Mouse (Mus musculus) small intestine, adult 2 months (tissue): ENCODE data around the gene C1ql1. TPM values are rescaled to one million over a fixed set of nuclear protein-coding genes. Genes with fewer than 3 reads are reported as not detected.
"Not testable (repeated sequence)": the region's sequence is repeated elsewhere in the genome, so short reads cannot be mapped to it uniquely, and the experiment has no call there.

Source experiments
- H3K27ac ChIP-seq: fragments of 200-500 bp; 2 replicates; pipeline ENCODE4 v1.5.1; 2012; ENCODE audit warnings: low read depth, low read length, control low read depth, inconsistent platforms; ENCODE audit not compliant: insufficient read depth
- H3K27me3 ChIP-seq: fragments of 200-500 bp; 2 replicates; pipeline ENCODE4 v1.6.1; 2012; ENCODE audit warnings: mild to moderate bottlenecking, moderate library complexity, low read length, inconsistent platforms; ENCODE audit not compliant: control insufficient read depth, insufficient read depth
- H3K36me3 ChIP-seq: fragments of 200-500 bp; 2 replicates; pipeline ENCODE4 v1.6.1; 2012; ENCODE audit warnings: mild to moderate bottlenecking, low read length, control low read depth, inconsistent platforms; ENCODE audit not compliant: control insufficient read depth, insufficient read depth
- H3K4me1 ChIP-seq: fragments of 200-500 bp; 2 replicates; pipeline ENCODE4 v1.6.1; 2012; ENCODE audit warnings: low read length, inconsistent platforms, mixed read lengths; ENCODE audit not compliant: control insufficient read depth, insufficient read depth, insufficient read length
- H3K4me3 ChIP-seq: fragments of 200-500 bp; 2 replicates; pipeline ENCODE4 v1.5.1; 2012; ENCODE audit warnings: low read depth, mild to moderate bottlenecking, control low read depth, inconsistent platforms, low read length, moderate library complexity
- CTCF ChIP-seq: fragments of 200-500 bp; IDR thresholded peaks from 2 replicates; pipeline ENCODE4 v1.5.1; 2012; ENCODE audit warnings: low read depth, mild to moderate bottlenecking, control low read depth, inconsistent platforms, low read length, moderate library complexity, mixed read lengths; ENCODE audit not compliant: insufficient replicate concordance, insufficient read length; ENCODE audit errors: extremely low read depth
- POLR2A ChIP-seq: fragments of 200-500 bp; IDR thresholded peaks from 2 replicates; pipeline ENCODE4 v1.6.1; 2012; ENCODE audit warnings: low read depth, mild to moderate bottlenecking, control low read depth, inconsistent platforms, low read length, moderate library complexity
- WGBS: fragments of 180-500 bp; shearing (Covaris S2); methylation state at CpG from one replicate; pipeline ENCODE4 v1.1.7; 2018; 5-methylcytosine and 5-hydroxymethylcytosine counted together
- polyA plus RNA-seq: library from polyadenylated mRNA; depleted of rRNA; stranded (reverse); fragments of >200 nt; gene quantifications from 2 replicates; pipeline ENCODE4 v1.2.3, GENCODE M21; 2012

The C1ql1 gene
- polyA plus RNA-seq, 1 experiment: 0.70 TPM

GRCm38 (mm10) chr11:102985160-102985559 is 38.7 kb upstream of the C1ql1 start:
- Histone ChIP-seq H3K27ac (no peak overlapping the region), H3K27me3 (peaks cover 16% of the 10 kb centered on the region), H3K4me3 (no peak overlapping the region), H3K4me1 (peaks cover 7% of the 10 kb centered on the region), H3K36me3 (no peaks in the 10 kb centered on the region)
- TF ChIP-seq POLR2A (no peak), CTCF (no peak)
- 53% methylated on average over 6 of the region's 6 CpGs for WGBS

DNA sequence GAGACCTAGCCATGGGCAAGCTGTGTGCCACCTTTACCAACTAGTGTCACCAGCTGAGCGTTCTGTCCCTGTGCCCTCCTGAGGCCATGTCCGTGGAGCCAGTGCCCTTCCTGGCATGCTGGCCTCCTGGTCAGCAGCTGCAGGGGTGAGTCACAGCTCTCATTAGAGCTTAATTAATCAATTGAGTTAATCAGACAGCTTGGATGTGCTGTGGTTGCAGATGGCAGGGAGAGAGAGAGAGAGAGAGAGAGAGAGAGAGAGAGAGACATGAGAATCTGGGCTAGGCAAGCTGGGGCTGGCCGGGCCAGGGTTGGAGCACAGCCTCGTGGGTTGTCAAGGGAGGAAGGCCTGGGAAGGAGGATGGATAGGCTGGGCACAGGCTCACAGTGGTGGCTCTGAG is 38.1 kb upstream of the C1ql1 start:
- peaks cover 3% of the 10 kb centered on the region for H3K4me1 ChIP-seq
- no peak overlapping the region for H3K27ac ChIP-seq
- H3K27me3 ChIP-seq: peaks cover 10% of the 10 kb centered on the region
- no peaks in the 10 kb centered on the region for H3K36me3 ChIP-seq
- no peak for TF ChIP-seq CTCF
- TF ChIP-seq POLR2A: no peak
- H3K4me3 ChIP-seq: no peak overlapping the region
- WGBS: 61% methylated on average over 4 of the region's 4 CpGs

DNA sequence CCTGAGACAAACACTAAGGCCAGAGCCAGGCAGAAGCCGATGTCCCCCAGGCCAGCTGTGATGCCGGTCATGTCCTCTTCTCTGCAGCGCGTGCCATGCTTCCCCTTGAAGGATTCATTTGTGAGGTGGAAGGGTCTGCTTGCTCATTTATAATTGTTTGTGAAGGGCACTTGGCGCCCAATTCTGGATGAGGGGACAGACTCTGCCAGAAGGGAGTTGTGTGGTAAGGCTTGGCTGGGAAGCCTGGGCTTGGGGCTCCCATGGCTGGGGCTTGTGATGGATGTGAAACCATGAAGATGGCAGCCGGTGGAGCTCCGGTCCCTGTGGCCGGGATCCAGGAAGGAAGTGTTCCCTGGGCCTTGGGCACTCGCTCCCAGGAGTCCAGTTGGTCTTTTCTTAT is 37.6 kb upstream of the C1ql1 start:
- no peak for TF ChIP-seq CTCF
- no peak for TF ChIP-seq POLR2A
- Histone ChIP-seq H3K4me1 (peaks cover 3% of the 10 kb centered on the region), H3K36me3 (no peaks in the 10 kb centered on the region), H3K4me3 (no peak overlapping the region), H3K27me3 (peaks cover 6% of the 10 kb centered on the region), H3K27ac (no peak overlapping the region)
- 87% methylated on average over 9 of the region's 9 CpGs for WGBS

- Histone ChIP-seq H3K4me3 (no peak overlapping the region), H3K36me3 (no peaks in the 10 kb centered on the region), H3K27ac (no peak overlapping the region), H3K4me1 (peaks cover 3% of the 10 kb centered on the region), H3K27me3 (no peaks in the 10 kb centered on the region)
- 51% methylated on average over 10 of the region's 10 CpGs for WGBS
- TF ChIP-seq CTCF (no peak), POLR2A (no peak)
These were observed 34.8 kb upstream of the C1ql1 start for GRCm38 (mm10) chr11:102981151-102981890.

DNA sequence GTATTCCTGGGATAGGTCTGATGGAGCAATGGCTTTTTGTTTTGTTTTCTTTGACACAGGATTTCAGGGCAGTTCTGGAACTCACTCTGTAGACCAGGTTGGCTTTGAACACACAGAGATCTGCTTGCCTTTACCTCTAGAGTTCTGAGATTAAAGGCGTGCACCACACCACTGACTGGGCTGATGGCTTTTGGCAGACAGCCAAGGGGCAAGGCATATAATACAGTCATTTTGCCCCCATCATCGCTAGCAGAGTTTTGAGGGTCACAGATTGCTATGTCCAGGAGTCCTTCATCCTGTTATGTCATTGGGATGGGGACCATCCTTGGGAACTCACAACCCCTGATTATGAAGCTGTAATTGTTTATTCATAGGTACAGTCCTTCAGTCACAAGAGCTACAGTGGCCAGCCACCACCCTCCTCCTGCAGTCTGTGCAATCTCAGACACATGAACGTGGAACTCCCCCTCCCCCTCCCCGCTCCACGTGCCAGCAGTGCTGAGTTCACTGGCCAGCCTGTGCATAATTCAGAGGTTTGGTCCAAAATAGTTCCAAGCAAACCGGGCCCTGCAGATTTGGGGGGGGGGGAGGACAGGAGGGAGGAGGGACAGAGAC is 31.7 kb upstream of the C1ql1 start:
- 0 out of 2 replicates have a peak, but pooled peaks cover 3% of the 10 kb centered on the region for H3K27me3 ChIP-seq
- no peaks in the 10 kb centered on the region for H3K36me3 ChIP-seq
- peaks cover 3% of the 10 kb centered on the region for H3K4me1 ChIP-seq
- 29% methylated on average over 6 of the region's 6 CpGs for WGBS
- H3K4me3 ChIP-seq: no peak overlapping the region
- TF ChIP-seq CTCF (no peak), POLR2A (no peak)
- no peak overlapping the region for H3K27ac ChIP-seq

GRCm38 (mm10) chr11:102975966-102976365 is 29.5 kb upstream of the C1ql1 start:
- H3K27ac ChIP-seq, H3K4me3 ChIP-seq, H3K36me3 ChIP-seq, H3K27me3 ChIP-seq, H3K4me1 ChIP-seq: not testable (repeated sequence)
- WGBS: 77% methylated on average over 9 of the region's 9 CpGs

DNA sequence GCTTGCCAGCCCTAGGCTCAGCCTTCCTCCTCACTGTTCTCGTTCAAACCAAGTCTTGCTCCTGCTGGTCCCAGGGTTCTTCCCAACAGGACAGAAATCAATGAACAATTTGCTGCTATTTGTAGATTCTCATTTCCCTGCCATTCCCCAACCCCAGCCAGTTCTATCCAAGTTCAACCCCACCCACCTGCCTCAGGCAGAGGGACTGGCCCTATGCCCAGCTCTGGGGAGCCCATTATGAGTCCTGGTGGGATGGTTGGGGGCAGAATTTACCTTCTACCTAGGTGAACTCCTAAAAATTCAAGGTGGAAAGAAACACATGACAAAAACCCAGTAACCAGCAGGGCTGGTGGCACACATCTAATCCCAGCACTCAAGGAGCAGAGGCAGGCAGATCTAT is 25.8 kb upstream of the C1ql1 start:
- Histone ChIP-seq H3K27me3 (0 out of 2 replicates have a peak, but pooled peaks cover 3% of the 10 kb centered on the region), H3K36me3 (no peaks in the 10 kb centered on the region), H3K4me3 (no peak overlapping the region), H3K4me1 (no peaks in the 10 kb centered on the region), H3K27ac (no peak overlapping the region)
- 33% methylated on average over 1 of the region's 1 CpGs for WGBS
- no peak for TF ChIP-seq POLR2A
- no peak for TF ChIP-seq CTCF

GRCm38 (mm10) chr11:102971604-102972003 is 25.1 kb upstream of the C1ql1 start:
- no peaks in the 10 kb centered on the region for H3K4me1 ChIP-seq
- WGBS: 39% methylated on average over 5 of the region's 5 CpGs
- no peaks in the 10 kb centered on the region for H3K36me3 ChIP-seq
- 0 out of 2 replicates have a peak, but pooled peaks cover 3% of the 10 kb centered on the region for H3K27me3 ChIP-seq
- H3K4me3 ChIP-seq: no peak overlapping the region
- TF ChIP-seq POLR2A: no peak
- TF ChIP-seq CTCF: no peak
- H3K27ac ChIP-seq: no peak overlapping the region
